Mouse (Mus musculus): ENCODE data around the gene Glb1. TPM values are rescaled to one million over a fixed set of nuclear protein-coding genes. Genes with fewer than 3 reads are reported as not detected.
A peak's percentile ranks its signal among the peaks of the same experiment; 100 is the strongest.

The Glb1 gene
- polyA plus RNA-seq, 1 experiment from 2014 or later: 53.2 TPM

- no peak overlapping the region for H3K9ac ChIP-seq (ENCODE audit: low read length)
- no peaks in the 10 kb centered on the region for H3K9me3 ChIP-seq (ENCODE audit: control insufficient read depth, low read length)
- no peak overlapping the region for H3K4me2 ChIP-seq (ENCODE audit: low read length)
- H3K27ac ChIP-seq (replicated peaks in 1 of 2; ENCODE audit: control insufficient read depth in 1 of 2, insufficient read depth in 1 of 2, low read depth in 2 of 2, low read length in 2 of 2): no peak overlapping the region
- no peaks in the 10 kb centered on the region for H3K4me1 ChIP-seq (ENCODE audit: control insufficient read depth in 2 of 2, insufficient read depth in 2 of 2, low read length in 2 of 2)
- ATAC-seq (ENCODE audit: insufficient number of reproducible peaks, insufficient read depth, low FRiP score, low read depth): no peak
- no peaks in the 10 kb centered on the region for H3K36me3 ChIP-seq (ENCODE audit: control insufficient read depth, insufficient read depth, low read length)
- 77% methylated on average over 23 of the region's 23 CpGs for WGBS
- H3K4me3 ChIP-seq (ENCODE audit: control insufficient read depth in 1 of 2, insufficient read depth in 1 of 2, low read depth in 1 of 2, low read length in 2 of 2): no peak overlapping the region
- no peaks in the 10 kb centered on the region for H3K27me3 ChIP-seq (ENCODE audit: control insufficient read depth, insufficient read depth, low read length)
Observed at GRCm38 (mm10) chr9:114487481-114488258, 86.8 kb downstream of the Glb1 start.

DNA sequence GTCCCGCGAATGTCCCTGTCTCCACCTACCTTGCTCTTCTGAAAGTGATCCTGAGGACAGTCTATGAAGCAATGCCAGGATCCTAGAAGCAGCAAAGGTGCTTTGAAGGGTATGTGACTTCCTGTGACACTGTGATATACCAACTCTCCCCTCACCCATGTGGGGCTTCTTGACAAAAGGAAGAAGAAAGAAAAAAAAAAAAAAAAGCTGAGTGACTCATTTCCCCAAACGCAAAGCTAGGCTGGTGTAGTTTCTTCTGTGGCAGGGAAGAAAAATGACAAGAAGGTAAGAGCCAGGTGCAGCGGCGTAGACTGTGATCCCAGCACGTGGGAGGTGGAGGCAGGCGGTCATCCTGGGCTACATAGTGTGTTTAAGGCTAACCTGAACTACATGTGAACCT lies 95.6 kb downstream of the Glb1 start:
- Histone ChIP-seq H3K4me1 (ENCODE audit: control insufficient read depth in 2 of 2, insufficient read depth in 2 of 2, low read length in 2 of 2) (no peaks in the 10 kb centered on the region; a peak in 1 of 4 replicates), H3K27me3 (ENCODE audit: control insufficient read depth, insufficient read depth, low read length) (0 out of 2 replicates have a peak, but pooled peaks cover 3% of the 10 kb centered on the region), H3K4me2 (ENCODE audit: low read length) (no peak overlapping the region), H3K9ac (ENCODE audit: low read length) (no peak overlapping the region), H3K27ac (replicated peaks in 1 of 2; ENCODE audit: control insufficient read depth in 1 of 2, insufficient read depth in 1 of 2, low read depth in 2 of 2, low read length in 2 of 2) (no peak overlapping the region), H3K9me3 (ENCODE audit: control insufficient read depth, low read length) (no peaks in the 10 kb centered on the region), H3K4me3 (ENCODE audit: control insufficient read depth in 1 of 2, insufficient read depth in 1 of 2, low read depth in 1 of 2, low read length in 2 of 2) (no peak overlapping the region), H3K36me3 (ENCODE audit: control insufficient read depth, insufficient read depth, low read length) (no peaks in the 10 kb centered on the region)
- ATAC-seq (ENCODE audit: insufficient number of reproducible peaks, insufficient read depth, low FRiP score, low read depth): no peak
- 66% methylated on average over 7 of the region's 7 CpGs for WGBS

DNA sequence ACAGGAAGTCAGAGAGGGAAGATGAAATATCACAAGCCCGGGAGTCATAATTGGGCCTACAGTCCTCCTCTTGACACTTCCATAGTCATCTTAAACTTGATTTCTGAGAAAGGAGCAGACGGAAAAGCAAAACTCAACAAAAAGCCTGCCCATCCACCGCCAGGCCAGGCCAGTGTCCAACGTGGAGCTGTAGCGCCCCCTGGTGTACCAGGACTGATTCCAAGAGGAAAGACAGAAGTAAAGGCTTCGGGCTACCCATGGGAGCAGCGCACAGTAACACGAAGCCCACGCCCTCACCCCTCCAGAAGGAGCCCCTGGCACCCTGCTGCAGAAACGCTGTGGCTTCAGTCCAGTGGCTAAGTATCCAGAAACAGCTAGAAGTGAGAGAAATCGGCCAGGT lies 97.3 kb downstream of the Glb1 start:
- no peaks in the 10 kb centered on the region; a peak in 1 of 4 replicates for H3K4me1 ChIP-seq (ENCODE audit: control insufficient read depth in 2 of 2, insufficient read depth in 2 of 2, low read length in 2 of 2)
- H3K9me3 ChIP-seq (ENCODE audit: control insufficient read depth, low read length): no peaks in the 10 kb centered on the region
- H3K9ac ChIP-seq (ENCODE audit: low read length): no peak overlapping the region
- H3K27ac ChIP-seq (replicated peaks in 1 of 2; ENCODE audit: control insufficient read depth in 1 of 2, insufficient read depth in 1 of 2, low read depth in 2 of 2, low read length in 2 of 2): no peak overlapping the region
- H3K4me3 ChIP-seq (ENCODE audit: control insufficient read depth in 1 of 2, insufficient read depth in 1 of 2, low read depth in 1 of 2, low read length in 2 of 2): no peak overlapping the region
- no peaks in the 10 kb centered on the region for H3K36me3 ChIP-seq (ENCODE audit: control insufficient read depth, insufficient read depth, low read length)
- 0 out of 2 replicates have a peak, but pooled peaks cover 3% of the 10 kb centered on the region for H3K27me3 ChIP-seq (ENCODE audit: control insufficient read depth, insufficient read depth, low read length)
- H3K4me2 ChIP-seq (ENCODE audit: low read length): peak overlapping the region; percentile 41; the same call in 1 of the 2 replicates
- WGBS: 5% methylated on average over 11 of the region's 11 CpGs
- peak; percentile 61; the same call in 1 of the 2 replicates for ATAC-seq (ENCODE audit: insufficient number of reproducible peaks, insufficient read depth, low FRiP score, low read depth)

DNA sequence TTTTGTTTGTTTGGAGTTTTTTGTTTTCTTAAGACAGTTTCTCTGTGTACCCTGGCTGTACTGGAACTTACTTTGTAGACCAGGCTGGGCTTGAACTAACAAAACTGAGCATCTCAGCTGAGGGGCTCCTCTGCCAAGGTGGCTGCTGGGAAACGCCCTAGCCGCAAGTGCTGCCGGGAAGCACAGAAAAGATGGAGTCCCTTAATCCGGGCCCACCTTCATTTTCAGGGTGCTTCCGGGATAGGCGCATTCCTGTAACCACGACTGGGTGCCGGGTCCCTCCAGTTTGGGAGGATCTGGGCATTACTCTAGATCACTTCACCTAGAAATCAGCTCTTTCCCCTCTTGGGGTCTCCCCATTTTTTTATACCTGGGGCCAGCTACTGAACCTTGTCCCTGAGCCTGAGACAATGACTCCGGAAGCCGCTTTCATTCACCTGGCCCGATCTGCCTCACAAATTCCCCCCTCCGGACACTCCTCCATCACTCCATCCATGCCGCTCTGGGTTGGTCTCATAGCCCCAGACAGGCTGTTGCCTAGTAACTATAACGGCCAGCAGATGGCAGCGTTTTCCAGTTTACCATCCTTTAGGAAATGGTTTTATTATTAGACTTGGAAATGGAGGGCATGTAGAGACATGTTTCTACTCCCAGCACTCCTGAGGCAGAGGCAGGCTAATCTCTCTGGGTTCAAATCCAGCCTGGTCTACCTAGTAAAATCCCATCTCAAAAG lies 99.1 kb downstream of the Glb1 start:
- WGBS: 15% methylated on average over 15 of the region's 15 CpGs
- no peak overlapping the region for H3K4me3 ChIP-seq (ENCODE audit: control insufficient read depth in 1 of 2, insufficient read depth in 1 of 2, low read depth in 1 of 2, low read length in 2 of 2)
- H3K36me3 ChIP-seq (ENCODE audit: control insufficient read depth, insufficient read depth, low read length): no peaks in the 10 kb centered on the region
- ATAC-seq (ENCODE audit: insufficient number of reproducible peaks, insufficient read depth, low FRiP score, low read depth): no peak
- H3K9ac ChIP-seq (ENCODE audit: low read length): no peak overlapping the region
- no peak overlapping the region for H3K4me2 ChIP-seq (ENCODE audit: low read length)
- H3K27me3 ChIP-seq (ENCODE audit: control insufficient read depth, insufficient read depth, low read length): 0 out of 2 replicates have a peak, but pooled peaks cover 3% of the 10 kb centered on the region
- no peaks in the 10 kb centered on the region; a peak in 1 of 4 replicates for H3K4me1 ChIP-seq (ENCODE audit: control insufficient read depth in 2 of 2, insufficient read depth in 2 of 2, low read length in 2 of 2)
- H3K9me3 ChIP-seq (ENCODE audit: control insufficient read depth, low read length): no peaks in the 10 kb centered on the region
- H3K27ac ChIP-seq (replicated peaks in 1 of 2; ENCODE audit: control insufficient read depth in 1 of 2, insufficient read depth in 1 of 2, low read depth in 2 of 2, low read length in 2 of 2): no peak overlapping the region

DNA sequence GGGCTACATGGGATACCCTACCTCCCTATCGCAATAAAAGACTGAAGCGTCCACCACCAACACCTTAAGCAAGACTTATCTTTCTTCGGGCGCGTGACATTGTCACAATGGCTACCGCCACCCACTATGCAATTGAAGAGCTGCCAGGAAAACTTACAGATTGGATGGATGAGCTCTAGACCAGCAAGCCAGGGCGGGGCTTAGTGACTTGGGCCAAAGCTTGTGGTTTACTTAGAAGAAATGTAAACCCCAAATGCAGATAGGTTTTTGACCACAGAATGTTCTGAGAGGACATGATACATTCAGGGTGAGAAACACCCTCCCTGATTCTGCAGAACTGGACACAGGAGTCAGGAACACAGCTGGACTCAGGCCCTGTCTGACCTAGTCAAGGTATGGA lies 100.2 kb downstream of the Glb1 start:
- no peak overlapping the region for H3K27ac ChIP-seq (replicated peaks in 1 of 2; ENCODE audit: control insufficient read depth in 1 of 2, insufficient read depth in 1 of 2, low read depth in 2 of 2, low read length in 2 of 2)
- no peaks in the 10 kb centered on the region; a peak in 1 of 4 replicates for H3K4me1 ChIP-seq (ENCODE audit: control insufficient read depth in 2 of 2, insufficient read depth in 2 of 2, low read length in 2 of 2)
- no peak for ATAC-seq (ENCODE audit: insufficient number of reproducible peaks, insufficient read depth, low FRiP score, low read depth)
- H3K9ac ChIP-seq (ENCODE audit: low read length): no peak overlapping the region
- no peak overlapping the region for H3K4me2 ChIP-seq (ENCODE audit: low read length)
- no peaks in the 10 kb centered on the region for H3K9me3 ChIP-seq (ENCODE audit: control insufficient read depth, low read length)
- 0 out of 2 replicates have a peak, but pooled peaks cover 3% of the 10 kb centered on the region for H3K27me3 ChIP-seq (ENCODE audit: control insufficient read depth, insufficient read depth, low read length)
- H3K36me3 ChIP-seq (ENCODE audit: control insufficient read depth, insufficient read depth, low read length): no peaks in the 10 kb centered on the region
- 89% methylated on average over 7 of the region's 7 CpGs for WGBS
- H3K4me3 ChIP-seq (ENCODE audit: control insufficient read depth in 1 of 2, insufficient read depth in 1 of 2, low read depth in 1 of 2, low read length in 2 of 2): no peak overlapping the region

GRCm38 (mm10) chr9:114501913-114502312 lies 101.0 kb downstream of the Glb1 start:
- H3K4me2 ChIP-seq (ENCODE audit: low read length): no peak overlapping the region
- no peaks in the 10 kb centered on the region for H3K36me3 ChIP-seq (ENCODE audit: control insufficient read depth, insufficient read depth, low read length)
- WGBS: 94% methylated on average over 11 of the region's 11 CpGs
- no peak overlapping the region for H3K4me3 ChIP-seq (ENCODE audit: control insufficient read depth in 1 of 2, insufficient read depth in 1 of 2, low read depth in 1 of 2, low read length in 2 of 2)
- H3K27ac ChIP-seq (replicated peaks in 1 of 2; ENCODE audit: control insufficient read depth in 1 of 2, insufficient read depth in 1 of 2, low read depth in 2 of 2, low read length in 2 of 2): no peak overlapping the region
- no peak overlapping the region for H3K9ac ChIP-seq (ENCODE audit: low read length)
- 0 out of 2 replicates have a peak, but pooled peaks cover 3% of the 10 kb centered on the region for H3K27me3 ChIP-seq (ENCODE audit: control insufficient read depth, insufficient read depth, low read length)
- ATAC-seq (ENCODE audit: insufficient number of reproducible peaks, insufficient read depth, low FRiP score, low read depth): no peak
- H3K4me1 ChIP-seq (ENCODE audit: control insufficient read depth in 2 of 2, insufficient read depth in 2 of 2, low read length in 2 of 2): no peaks in the 10 kb centered on the region; a peak in 1 of 4 replicates
- H3K9me3 ChIP-seq (ENCODE audit: control insufficient read depth, low read length): no peaks in the 10 kb centered on the region

GRCm38 (mm10) chr9:114502711-114503427 lies 102.0 kb downstream of the Glb1 start:
- no peaks in the 10 kb centered on the region for H3K9me3 ChIP-seq (ENCODE audit: control insufficient read depth, low read length)
- WGBS: 39% methylated on average over 15 of the region's 15 CpGs
- ATAC-seq (ENCODE audit: insufficient number of reproducible peaks, insufficient read depth, low FRiP score, low read depth): peak; percentile 52; the same call in 1 of the 2 replicates

More at GRCm38 (mm10) chr9:114502711-114503427, 102.0 kb downstream of the Glb1 start:
- H3K9ac ChIP-seq (ENCODE audit: low read length): no peak overlapping the region
- H3K27me3 ChIP-seq (ENCODE audit: control insufficient read depth, insufficient read depth, low read length): 0 out of 2 replicates have a peak, but pooled peaks cover 3% of the 10 kb centered on the region
- no peaks in the 10 kb centered on the region for H3K36me3 ChIP-seq (ENCODE audit: control insufficient read depth, insufficient read depth, low read length)
- no peak overlapping the region for H3K27ac ChIP-seq (replicated peaks in 1 of 2; ENCODE audit: control insufficient read depth in 1 of 2, insufficient read depth in 1 of 2, low read depth in 2 of 2, low read length in 2 of 2)
- no peak overlapping the region for H3K4me2 ChIP-seq (ENCODE audit: low read length)
- H3K4me1 ChIP-seq (ENCODE audit: control insufficient read depth in 2 of 2, insufficient read depth in 2 of 2, low read length in 2 of 2): no peaks in the 10 kb centered on the region; a peak in 1 of 4 replicates
- no peak overlapping the region for H3K4me3 ChIP-seq (ENCODE audit: control insufficient read depth in 1 of 2, insufficient read depth in 1 of 2, low read depth in 1 of 2, low read length in 2 of 2)

Data from heart, embryonic 14.5 days (tissue).